Mouse (Mus musculus) 3134 (cell line): ENCODE measurements at regions not wholly inside any gene's neighbourhood (a gene's known extent, or its start where the extent isn't known, plus 50 kb on each side); places are given as distances from the start of the nearest gene placed in this dataset.

Source experiments
- DNase-seq: peaks from one replicate; pipeline ENCODE4 v3.0.0-alpha.2; 2011; ENCODE audit warnings: low spot score; ENCODE audit not compliant: insufficient read length; ENCODE audit errors: extremely low read depth

DNA sequence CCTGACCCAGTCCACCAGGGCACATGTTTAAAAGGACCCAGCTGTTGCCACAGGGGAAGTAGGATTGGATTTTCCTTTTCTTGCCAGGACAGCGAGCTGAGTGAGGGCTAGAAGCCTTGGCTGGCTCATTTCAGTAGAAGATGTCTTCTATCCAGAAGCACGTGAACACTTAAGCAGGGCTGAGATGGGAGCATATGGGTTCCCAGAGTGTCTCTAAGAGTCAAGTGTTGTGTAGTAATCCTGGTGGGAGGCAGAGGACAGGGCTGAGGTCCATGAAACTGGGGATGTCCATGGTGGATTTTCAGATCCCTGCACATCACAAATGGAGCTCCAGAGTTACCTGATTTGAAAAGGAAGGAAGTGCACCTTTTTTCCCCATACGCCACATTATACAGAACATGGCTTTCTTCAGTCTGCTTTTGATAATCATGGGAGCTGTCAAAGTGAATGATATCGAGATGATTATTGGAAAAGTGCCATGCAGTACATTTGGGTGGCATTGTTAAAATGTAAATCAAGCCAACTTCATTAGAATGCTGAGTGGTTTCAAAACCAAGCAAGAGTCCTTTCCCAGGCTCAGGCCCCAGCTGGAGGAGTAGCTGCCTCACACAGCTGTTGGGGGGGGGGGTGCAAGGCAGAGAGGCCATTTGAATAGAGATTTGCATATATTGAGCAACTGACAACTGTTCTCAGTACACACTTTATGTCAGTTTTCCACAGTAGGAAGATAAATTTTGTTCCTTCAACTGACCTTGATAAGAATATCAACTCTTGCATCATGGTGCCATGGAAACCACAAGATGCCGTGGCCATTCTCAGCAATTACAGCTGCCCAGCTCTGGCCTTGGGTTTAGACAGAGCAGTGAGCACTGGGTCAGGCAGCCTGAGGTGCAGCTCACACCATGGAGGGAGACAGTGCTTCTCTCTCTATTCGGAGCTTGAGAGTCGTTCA, 81.7 kb downstream of the Slc35b3 start:
- DNase-seq = no peak

DNA sequence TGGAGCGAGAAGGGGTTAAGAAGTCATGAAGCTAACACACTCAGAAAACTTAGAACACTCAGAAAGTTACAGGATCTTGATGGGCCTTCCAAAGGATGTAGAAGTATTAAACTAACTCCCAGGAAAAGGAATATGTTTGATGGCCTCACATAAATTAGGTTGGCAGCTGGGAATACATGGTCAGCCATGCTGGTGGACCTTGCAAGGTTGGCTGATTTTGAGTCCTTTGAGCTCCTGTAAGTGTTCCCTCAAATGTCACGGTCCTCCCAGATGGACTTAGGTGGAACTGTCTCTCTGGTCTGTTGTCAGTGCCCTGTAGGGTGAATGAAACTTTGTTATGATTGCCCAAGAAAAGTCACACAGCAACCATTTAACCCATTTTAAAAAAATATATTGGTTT, 84.8 kb downstream of the Slc35b3 start:
- no peak for DNase-seq

DNA sequence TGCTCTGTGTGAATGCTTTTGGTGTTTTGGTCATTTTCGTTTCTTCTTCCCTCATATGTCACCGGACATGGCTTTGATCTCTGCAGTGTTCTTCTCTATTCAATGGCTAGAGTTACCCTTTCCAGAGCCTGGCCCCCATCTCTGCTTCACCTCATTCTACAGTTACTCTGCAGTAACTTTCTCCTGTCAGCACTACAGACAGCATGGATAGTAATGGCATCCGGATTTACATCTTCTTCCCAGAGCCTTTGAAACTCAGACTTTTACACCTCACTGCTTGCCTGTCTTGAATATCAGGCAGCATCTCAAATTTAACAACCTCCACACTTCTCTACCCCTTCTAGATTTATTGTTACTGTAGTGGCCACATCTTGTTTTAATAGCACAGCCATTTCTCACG, 96.7 kb downstream of the Slc35b3 start:
- DNase-seq = no peak

DNA sequence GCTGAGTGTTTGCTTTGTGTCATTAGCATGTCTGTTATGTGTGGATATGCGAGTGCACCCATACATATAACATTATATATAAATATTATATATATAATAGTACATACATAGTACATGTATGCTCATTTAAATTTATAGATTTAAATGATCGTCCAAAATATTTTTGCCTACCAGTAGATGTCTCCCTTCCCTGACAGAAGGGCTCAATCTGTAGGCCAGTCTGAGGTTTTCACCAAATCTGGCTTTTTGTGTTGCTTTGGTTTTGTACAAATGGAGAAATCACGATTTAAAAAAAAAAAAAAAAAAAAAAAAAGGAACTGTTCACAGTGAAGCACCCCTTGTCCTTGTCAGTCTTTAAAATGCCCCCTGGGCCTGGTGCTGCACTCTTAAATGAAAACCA, 104.9 kb downstream of the Slc35b3 start:
- DNase-seq = no peak

DNA sequence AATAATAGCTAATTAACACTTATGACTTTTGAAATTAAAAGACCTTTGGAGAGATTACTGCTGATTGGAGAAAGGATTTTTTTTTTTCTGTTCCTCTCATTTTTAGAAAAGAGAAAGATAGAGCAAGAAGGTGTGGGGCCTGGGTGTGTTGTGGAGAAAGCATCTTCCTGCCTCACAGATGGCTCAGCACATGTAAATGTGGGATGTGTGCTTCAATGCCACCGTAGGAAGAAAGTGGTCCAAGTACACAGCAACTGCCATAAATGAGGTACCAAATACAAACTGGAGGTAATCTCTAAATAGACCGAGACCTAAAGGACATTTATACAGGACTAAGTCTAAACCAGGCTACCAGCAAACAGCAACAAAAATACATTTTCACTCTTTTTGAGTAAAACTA, 105.7 kb downstream of the Slc35b3 start:
- DNase-seq = no peak

DNA sequence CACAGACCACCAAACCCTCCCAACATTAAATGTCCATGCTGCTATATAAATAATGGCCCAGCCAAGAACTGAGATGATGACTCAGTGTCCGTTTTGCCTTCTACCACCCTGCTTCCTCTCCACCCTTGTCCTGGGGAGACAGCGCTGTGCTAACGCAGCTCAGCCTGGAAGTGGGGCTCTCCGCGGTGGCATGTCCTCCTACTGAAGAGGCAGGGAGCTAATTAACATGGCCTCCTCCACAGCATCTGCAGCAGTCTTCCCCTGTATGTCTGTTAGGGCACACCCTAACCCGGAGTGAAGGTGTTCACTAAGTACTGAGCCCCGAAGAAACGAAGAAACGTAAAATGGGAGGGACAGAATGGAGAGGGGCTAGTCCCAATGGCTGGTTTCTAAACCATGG, 107.8 kb downstream of the Slc35b3 start:
- no peak for DNase-seq

DNA sequence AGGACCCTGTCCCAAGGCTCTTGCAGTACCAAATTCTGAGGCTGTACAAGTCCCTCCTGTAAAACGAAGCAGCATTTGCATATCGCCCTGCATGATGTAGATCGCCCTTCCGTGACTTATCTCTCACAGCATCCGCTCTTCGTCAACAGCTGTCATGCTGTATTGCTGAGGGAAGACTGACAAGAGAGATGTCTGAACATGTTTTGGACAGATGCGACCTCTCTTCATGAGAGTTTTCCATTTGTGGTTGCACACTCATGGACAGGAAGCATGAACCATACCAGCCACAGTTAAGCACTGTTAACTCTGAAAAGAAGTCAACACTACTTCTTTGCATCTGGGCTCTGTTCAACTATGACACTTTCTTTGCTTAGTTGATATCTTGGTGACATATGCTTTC, 108.9 kb downstream of the Slc35b3 start:
- DNase-seq = no peak

DNA sequence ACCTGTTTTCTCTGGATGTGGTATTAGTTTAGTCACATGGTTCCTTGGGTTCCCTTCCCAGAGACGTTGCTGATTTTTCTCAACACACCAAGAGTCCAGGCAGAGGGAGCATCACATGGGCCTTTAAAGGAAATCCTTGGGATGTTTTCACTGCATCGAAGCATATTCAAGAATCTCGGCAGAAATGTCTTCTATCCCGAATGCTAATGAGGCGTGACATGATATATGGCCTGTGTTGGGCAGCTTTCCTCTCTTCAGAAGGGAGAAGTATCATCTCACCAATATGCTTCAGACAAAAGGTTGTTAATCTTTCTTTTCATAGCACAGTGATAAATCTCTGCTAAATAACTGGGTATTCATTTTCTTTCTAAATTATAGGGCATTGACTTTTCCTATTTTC, 122.4 kb downstream of the Slc35b3 start:
- no peak for DNase-seq

DNA sequence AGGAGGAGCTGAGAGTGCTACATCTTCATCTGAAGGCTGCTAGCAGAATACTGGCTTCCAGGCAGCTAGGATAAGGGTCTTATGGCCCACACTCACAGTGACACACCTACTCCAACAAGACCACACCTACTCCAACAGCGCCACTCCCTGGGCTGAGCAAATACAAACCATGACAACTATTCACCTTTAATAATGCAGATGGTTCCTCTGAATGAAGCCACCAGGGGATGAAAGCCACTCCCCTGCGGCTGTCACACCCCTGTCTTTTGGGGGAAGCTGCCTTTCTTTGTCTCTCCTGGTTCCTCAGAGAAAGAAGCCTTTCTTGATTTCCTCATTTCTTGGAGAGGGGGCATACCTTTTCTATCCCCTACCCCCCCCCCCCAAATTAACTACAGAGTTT, 135.0 kb downstream of the Slc35b3 start:
- no peak for DNase-seq

DNA sequence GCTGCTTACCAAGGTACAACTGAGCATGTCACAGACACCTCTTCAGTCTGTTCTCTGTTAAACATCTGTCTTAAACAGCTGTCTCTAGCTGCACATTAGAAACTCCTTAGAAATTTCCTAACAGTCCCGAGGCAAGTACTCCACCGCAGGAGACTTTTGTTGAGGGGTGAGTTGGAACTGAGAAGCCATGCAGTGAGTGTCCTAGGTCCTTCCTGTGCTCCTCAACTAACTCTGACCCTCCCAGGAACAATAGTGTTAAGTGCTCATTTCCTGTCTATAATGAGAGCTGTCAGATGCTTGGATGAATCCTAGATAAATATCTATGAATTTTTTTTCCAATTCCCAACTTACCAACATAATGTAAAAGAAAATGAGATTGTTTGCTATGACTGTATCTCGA, 141.1 kb downstream of the Slc35b3 start:
- DNase-seq = no peak

DNA sequence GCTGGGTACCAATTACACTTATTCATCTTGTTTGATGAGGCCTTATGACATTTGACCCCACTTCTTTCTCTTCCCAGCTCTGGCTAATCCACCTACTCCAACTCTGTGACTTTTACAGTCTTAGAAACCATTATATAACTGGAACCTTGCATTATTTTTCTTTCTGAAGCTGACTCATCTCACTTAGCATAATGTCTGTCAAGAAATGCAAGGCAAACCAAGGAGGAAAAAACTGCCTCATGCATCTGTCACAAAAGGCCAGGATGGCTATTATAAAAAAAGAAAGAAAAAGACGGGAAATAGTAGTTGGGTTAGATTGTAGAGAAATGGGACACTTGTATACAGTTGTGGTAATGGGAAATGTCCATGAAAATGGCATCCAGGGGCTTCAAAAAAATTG, 141.9 kb downstream of the Slc35b3 start:
- DNase-seq = no peak

DNA sequence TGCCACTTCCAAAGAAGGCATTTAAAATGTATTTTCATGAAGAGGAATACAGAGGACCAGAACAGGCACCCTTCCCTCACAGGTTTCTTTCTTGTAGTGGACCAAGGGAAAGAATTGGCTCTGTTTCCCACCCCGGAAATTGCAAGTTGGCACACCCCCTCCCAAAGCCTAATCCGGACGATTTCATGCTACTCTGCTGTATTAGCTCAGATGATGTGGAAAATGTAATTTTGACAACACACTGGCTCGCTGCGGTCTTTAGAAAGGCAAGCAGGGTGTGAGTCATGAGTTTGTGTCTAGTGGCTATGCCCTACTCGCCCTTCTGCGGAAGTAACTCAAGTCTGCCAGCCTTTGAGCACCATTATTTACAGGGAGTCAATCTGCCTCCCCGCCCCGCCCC, 144.4 kb downstream of the Slc35b3 start:
- peak; percentile 68 for DNase-seq

DNA sequence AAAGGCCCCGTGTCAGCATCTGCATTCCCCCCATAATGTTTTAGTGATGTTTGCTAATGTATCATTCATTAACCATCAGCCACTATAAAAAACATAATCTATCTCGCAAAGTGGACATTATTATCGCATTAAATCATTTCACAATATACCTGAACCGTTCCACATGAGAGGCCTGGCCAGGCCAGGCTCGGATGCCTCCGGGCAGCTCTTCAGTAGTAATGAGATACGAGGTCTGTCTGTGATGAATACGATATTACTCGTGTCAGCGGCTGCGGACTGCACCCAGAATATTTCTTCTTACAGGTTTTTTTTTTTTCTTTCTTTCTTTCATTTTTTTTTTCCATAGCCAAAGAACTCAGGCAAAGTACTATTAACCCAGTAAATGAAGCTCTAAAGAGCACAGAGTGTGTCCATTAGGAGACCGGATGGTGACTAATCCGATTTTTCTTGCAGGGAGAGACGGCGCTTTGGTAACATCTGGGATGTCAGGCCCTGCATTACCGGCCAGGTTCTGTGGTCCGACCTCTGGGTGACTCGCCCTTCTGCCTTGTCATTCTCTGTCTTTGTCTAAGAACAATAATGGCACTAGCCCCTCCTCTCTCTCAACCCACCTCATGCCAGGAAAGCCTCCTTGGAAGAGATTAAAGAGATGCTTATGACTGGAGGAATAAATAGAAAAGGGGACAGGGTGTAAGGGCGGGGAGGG, 145.5 kb downstream of the Slc35b3 start:
- DNase-seq = peak; percentile 75

DNA sequence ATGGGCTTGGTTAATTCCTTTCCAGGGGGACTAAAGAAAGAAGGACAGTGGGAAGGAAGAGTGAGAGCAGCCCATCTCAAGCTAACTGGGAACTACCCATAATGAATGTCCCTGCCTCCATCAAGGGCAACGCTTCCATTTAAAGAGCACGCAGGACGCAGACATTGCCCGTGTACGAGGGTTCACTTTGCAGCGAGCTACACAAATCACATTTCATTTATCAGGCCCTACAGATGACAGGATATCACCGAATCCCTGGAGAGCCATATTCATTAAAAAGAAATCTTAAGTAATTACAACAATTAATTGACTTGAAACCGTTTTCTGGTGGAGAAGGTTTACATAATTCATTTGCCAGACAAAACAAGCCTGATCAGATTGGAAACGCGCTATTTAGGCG, 139.7 kb upstream of the Eef1e1 start:
- DNase-seq = no peak

DNA sequence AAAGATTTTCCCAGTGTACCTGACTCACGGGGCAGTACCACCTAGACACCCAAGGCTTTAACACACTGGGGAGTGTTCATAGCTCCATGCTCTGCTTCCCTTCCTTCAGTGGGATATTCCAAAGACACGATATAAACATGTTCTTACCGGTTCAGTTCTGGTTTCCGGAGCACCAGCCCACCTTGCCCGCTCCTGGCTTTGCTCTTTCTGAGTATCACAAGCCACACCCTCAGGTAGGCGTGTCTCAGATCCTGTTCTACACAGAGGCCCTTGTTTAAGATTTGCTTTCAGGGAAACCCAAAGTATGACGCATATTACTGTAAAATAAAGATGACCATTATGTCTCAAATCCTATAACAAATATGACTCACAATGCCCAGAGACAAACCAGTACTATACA, 134.6 kb upstream of the Eef1e1 start:
- DNase-seq = peak; percentile 49

DNA sequence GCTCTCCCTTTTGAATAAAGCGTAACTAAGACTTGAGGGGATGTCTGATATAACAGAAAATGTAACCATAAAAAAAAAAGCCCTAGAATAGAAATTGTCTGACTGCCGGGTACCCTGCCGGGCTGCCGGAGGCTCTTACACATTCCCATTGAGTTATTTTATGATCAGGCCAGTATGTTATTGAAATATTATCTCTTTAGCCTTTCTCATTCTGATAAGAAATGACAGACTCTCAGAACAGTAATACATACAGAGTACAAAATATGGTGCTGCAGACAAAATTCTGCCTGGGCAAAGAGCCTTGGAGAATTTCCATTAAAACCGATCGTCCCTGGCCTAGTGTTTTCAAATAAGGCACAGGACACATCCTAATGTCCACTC, 121.8 kb upstream of the Eef1e1 start:
- no peak for DNase-seq

DNA sequence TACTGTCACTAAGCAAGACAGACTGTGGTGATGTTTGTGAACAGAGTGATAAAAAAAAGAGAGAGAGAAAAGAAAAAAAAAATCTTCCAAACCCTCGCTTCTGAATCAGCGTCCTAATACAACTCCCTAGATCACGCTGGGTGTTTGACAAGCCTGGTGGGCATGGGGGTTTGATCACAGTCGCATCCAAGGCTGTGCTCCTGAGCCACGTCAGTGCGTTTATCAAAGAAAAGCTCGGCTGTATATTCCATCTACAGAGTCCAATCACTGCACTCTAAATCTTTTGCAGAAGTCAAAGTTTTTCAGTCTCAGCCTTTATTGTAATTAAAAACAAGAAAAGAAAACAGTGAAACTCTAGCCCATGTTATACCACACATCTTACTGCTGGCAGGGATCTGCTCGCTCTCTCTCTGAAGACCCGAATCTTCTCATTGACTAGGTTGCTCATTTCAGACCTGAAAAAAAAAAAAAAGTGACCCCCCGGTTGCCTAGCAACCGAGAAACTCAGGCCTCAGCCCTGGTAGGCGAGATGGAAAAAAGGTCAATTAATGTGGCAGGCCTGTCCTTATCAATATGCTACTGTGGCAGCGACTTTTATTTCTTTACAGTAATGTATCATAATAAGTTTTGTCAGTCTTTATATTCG, 121.2 kb upstream of the Eef1e1 start:
- DNase-seq = no peak

DNA sequence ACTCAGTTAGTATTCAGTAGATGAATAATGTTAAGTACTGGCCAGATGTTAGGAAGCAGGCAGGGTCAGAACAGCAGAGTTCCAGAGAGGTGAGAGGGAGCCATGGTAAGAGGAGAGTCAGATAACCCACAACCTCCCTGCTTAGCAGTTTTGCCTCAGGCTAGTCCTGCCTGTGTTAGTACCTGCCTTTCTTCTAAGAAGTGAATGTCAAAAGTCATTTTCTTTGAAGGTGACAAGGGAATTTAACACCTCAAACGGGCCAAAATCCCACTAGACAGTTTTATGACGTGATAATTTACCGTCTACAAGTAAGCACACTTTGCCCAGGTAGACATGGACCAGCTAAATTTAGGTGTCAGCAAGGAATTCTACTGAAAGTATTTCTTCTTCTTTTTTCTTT, 117.7 kb upstream of the Eef1e1 start:
- no peak for DNase-seq

DNA sequence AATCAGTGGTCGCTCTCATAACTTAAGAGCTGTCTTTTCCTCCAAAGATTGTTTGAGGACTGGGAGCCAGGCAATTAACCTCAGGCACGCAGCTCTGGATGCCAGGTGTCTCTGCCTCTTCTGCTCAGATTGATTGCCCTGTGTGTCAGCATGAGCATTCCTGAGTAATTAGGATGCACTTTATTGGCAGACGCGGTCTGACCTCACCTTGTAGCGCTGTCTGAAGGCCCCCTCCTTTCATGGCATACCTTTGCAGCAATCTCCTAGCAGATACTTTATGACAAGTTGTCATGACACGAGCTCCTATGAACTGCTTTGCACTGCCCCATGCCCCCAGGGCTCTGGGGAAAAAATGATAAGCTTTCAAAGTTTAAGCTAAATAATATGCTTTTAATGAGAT, 114.1 kb upstream of the Eef1e1 start:
- no peak for DNase-seq

DNA sequence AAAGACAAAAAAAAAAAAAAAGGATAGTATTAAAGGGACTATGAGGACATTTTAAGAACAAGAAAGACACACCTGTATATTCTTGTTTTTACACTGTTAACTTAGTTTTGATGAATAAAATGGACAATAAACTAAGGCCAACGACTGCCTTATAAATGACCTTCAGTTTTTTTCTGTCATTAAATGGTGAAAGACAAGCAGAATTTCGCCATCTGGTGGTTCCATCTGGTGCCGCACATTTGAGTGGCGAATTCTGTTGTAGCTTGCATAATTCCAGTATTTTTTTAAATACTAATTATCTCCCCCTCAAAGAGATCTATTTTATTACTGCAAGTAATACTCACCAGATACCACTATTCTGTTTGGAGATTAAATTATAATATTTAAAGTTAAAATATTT, 107.3 kb upstream of the Eef1e1 start:
- DNase-seq = no peak

DNA sequence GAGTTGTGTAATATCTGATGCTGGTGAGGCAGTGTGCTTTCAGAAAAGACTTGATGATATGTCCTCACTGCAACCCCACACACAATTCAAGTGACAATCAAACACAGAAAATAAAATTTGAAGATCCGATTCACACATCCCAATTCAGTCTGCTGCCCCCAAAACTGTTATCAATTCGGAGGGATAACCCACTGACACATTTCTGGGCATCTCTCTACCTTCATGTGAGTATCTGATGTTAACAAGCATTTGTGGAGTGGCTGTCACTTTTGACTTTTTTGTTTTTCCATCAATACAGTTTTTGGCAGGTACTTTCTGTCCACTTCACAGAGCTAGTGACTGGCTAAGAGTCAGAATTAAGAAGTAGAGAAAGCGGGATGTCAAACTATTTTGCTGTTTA, 101.4 kb upstream of the Eef1e1 start:
- DNase-seq = no peak
